Mouse (Mus musculus): ENCODE results near the gene Clba1. TPM values are rescaled to one million over a fixed set of nuclear protein-coding genes. Genes with fewer than 3 reads are reported as not detected.

Gene Clba1
- polyA plus RNA-seq, 1 experiment = 9.6 TPM

- no peaks in the 10 kb centered on the region for H3K27me3 ChIP-seq (ENCODE audit: control insufficient read depth, insufficient read depth, insufficient read length)
- H3K4me3 ChIP-seq = no peak overlapping the region
- peaks cover 32% of the 10 kb centered on the region for H3K36me3 ChIP-seq (ENCODE audit: control insufficient read depth, insufficient read depth)
- no peak for TF ChIP-seq SRF (IDR thresholded peaks at IDR 0.05; ENCODE audit: control insufficient read depth, insufficient read length, low read depth)
- TF ChIP-seq USF1 (IDR thresholded peaks at IDR 0.05; ENCODE audit: low read depth) = no peak
- no peak for TF ChIP-seq MYOG (IDR thresholded peaks at IDR 0.05; ENCODE audit: control insufficient read depth in 1 of 3, insufficient read depth in 1 of 3, insufficient read length in 2 of 3, low read depth in 2 of 3)
- no peak for TF ChIP-seq REST (IDR thresholded peaks at IDR 0.05; ENCODE audit: insufficient read depth, insufficient read length)
- no peak for TF ChIP-seq TCF12 (IDR thresholded peaks at IDR 0.05; ENCODE audit: insufficient read depth, poor library complexity, severe bottlenecking)
- TF ChIP-seq MYOD1 (IDR thresholded peaks at IDR 0.05; ENCODE audit: control insufficient read depth in 1 of 3, insufficient read length in 2 of 3, low read depth in 2 of 3) = no peak
- no peak for TF ChIP-seq POLR2A (IDR thresholded peaks at IDR 0.05; ENCODE audit: insufficient read length, low read depth)
- TF ChIP-seq TCF3 (IDR thresholded peaks at IDR 0.05; ENCODE audit: insufficient read length, low read depth) = no peak
- TF ChIP-seq POLR2AphosphoS2 (IDR thresholded peaks at IDR 0.05; ENCODE audit: insufficient read length, low read depth) = no peak
- TF ChIP-seq MAX (IDR thresholded peaks at IDR 0.05; ENCODE audit: low read depth) = no peak
- no peak for TF ChIP-seq CEBPB (IDR thresholded peaks at IDR 0.05; ENCODE audit: insufficient read depth, poor library complexity, severe bottlenecking)
- TF ChIP-seq E2F4 (IDR thresholded peaks at IDR 0.05; ENCODE audit: insufficient read depth) = no peak
- H3K79me2 ChIP-seq (ENCODE audit: control insufficient read depth, insufficient read depth) = peaks cover 45% of the 10 kb centered on the region
- no peak overlapping the region for H3K4me2 ChIP-seq (ENCODE audit: low read depth)
- no peak overlapping the region for H3ac ChIP-seq (ENCODE audit: control insufficient read depth, insufficient read length)
Observed at GRCm38 (mm10) chr12:112819057-112819662, 10.4 kb downstream of the Clba1 start.

GRCm38 (mm10) chr12:112820401-112820999 is 11.8 kb downstream of the Clba1 start:
- no peak overlapping the region for H3K4me3 ChIP-seq
- TF ChIP-seq E2F4 (IDR thresholded peaks at IDR 0.05; ENCODE audit: insufficient read depth) = no peak
- TF ChIP-seq POLR2AphosphoS2 (IDR thresholded peaks at IDR 0.05; ENCODE audit: insufficient read length, low read depth) = peak; percentile 14
- TF ChIP-seq TCF12 (IDR thresholded peaks at IDR 0.05; ENCODE audit: insufficient read depth, poor library complexity, severe bottlenecking) = no peak
- TF ChIP-seq MAX (IDR thresholded peaks at IDR 0.05; ENCODE audit: low read depth) = no peak
- no peak for TF ChIP-seq MYOD1 (IDR thresholded peaks at IDR 0.05; ENCODE audit: control insufficient read depth in 1 of 3, insufficient read length in 2 of 3, low read depth in 2 of 3)
- peak; percentile 35 for TF ChIP-seq POLR2A (IDR thresholded peaks at IDR 0.05; ENCODE audit: insufficient read length, low read depth)
- no peak for TF ChIP-seq MYOG (IDR thresholded peaks at IDR 0.05; ENCODE audit: control insufficient read depth in 1 of 3, insufficient read depth in 1 of 3, insufficient read length in 2 of 3, low read depth in 2 of 3)
- TF ChIP-seq REST (IDR thresholded peaks at IDR 0.05; ENCODE audit: insufficient read depth, insufficient read length) = no peak
- TF ChIP-seq USF1 (IDR thresholded peaks at IDR 0.05; ENCODE audit: low read depth) = no peak
- TF ChIP-seq CEBPB (IDR thresholded peaks at IDR 0.05; ENCODE audit: insufficient read depth, poor library complexity, severe bottlenecking) = no peak
- no peak for TF ChIP-seq SRF (IDR thresholded peaks at IDR 0.05; ENCODE audit: control insufficient read depth, insufficient read length, low read depth)
- no peak for TF ChIP-seq TCF3 (IDR thresholded peaks at IDR 0.05; ENCODE audit: insufficient read length, low read depth)
- peaks cover 31% of the 10 kb centered on the region for H3K36me3 ChIP-seq (ENCODE audit: control insufficient read depth, insufficient read depth)
- H3ac ChIP-seq (ENCODE audit: control insufficient read depth, insufficient read length) = no peak overlapping the region
- peaks cover 58% of the 10 kb centered on the region for H3K79me2 ChIP-seq (ENCODE audit: control insufficient read depth, insufficient read depth)
- no peak overlapping the region for H3K4me2 ChIP-seq (ENCODE audit: low read depth)
- H3K27me3 ChIP-seq (ENCODE audit: control insufficient read depth, insufficient read depth, insufficient read length) = no peaks in the 10 kb centered on the region

- Histone ChIP-seq H3K79me2 (ENCODE audit: control insufficient read depth, insufficient read depth) (peaks cover 65% of the 10 kb centered on the region), H3K36me3 (ENCODE audit: control insufficient read depth, insufficient read depth) (peaks cover 28% of the 10 kb centered on the region), H3K27me3 (ENCODE audit: control insufficient read depth, insufficient read depth, insufficient read length) (no peaks in the 10 kb centered on the region), H3ac (ENCODE audit: control insufficient read depth, insufficient read length) (no peak overlapping the region), H3K4me3 (no peak overlapping the region), H3K4me2 (ENCODE audit: low read depth) (no peak overlapping the region)
- TF ChIP-seq TCF3 (IDR thresholded peaks at IDR 0.05; ENCODE audit: insufficient read length, low read depth) (no peak), SRF (IDR thresholded peaks at IDR 0.05; ENCODE audit: control insufficient read depth, insufficient read length, low read depth) (no peak), MAX (IDR thresholded peaks at IDR 0.05; ENCODE audit: low read depth) (no peak), POLR2AphosphoS2 (IDR thresholded peaks at IDR 0.05; ENCODE audit: insufficient read length, low read depth) (no peak), MYOG (IDR thresholded peaks at IDR 0.05; ENCODE audit: control insufficient read depth in 1 of 3, insufficient read depth in 1 of 3, insufficient read length in 2 of 3, low read depth in 2 of 3) (no peak), REST (IDR thresholded peaks at IDR 0.05; ENCODE audit: insufficient read depth, insufficient read length) (no peak), USF1 (IDR thresholded peaks at IDR 0.05; ENCODE audit: low read depth) (no peak), TCF12 (IDR thresholded peaks at IDR 0.05; ENCODE audit: insufficient read depth, poor library complexity, severe bottlenecking) (no peak), MYOD1 (IDR thresholded peaks at IDR 0.05; ENCODE audit: control insufficient read depth in 1 of 3, insufficient read length in 2 of 3, low read depth in 2 of 3) (no peak), POLR2A (IDR thresholded peaks at IDR 0.05; ENCODE audit: insufficient read length, low read depth) (no peak), E2F4 (IDR thresholded peaks at IDR 0.05; ENCODE audit: insufficient read depth) (no peak), CEBPB (IDR thresholded peaks at IDR 0.05; ENCODE audit: insufficient read depth, poor library complexity, severe bottlenecking) (no peak)
Observed at GRCm38 (mm10) chr12:112821216-112821615, 12.5 kb downstream of the Clba1 start.

GRCm38 (mm10) chr12:112821974-112822373 is 13.2 kb downstream of the Clba1 start:
- H3ac ChIP-seq (ENCODE audit: control insufficient read depth, insufficient read length) = no peak overlapping the region
- no peak overlapping the region for H3K4me2 ChIP-seq (ENCODE audit: low read depth)
- H3K36me3 ChIP-seq (ENCODE audit: control insufficient read depth, insufficient read depth) = peaks cover 33% of the 10 kb centered on the region
- no peak overlapping the region for H3K4me3 ChIP-seq
- no peaks in the 10 kb centered on the region for H3K27me3 ChIP-seq (ENCODE audit: control insufficient read depth, insufficient read depth, insufficient read length)
- TF ChIP-seq USF1 (IDR thresholded peaks at IDR 0.05; ENCODE audit: low read depth) (no peak), MYOG (IDR thresholded peaks at IDR 0.05; ENCODE audit: control insufficient read depth in 1 of 3, insufficient read depth in 1 of 3, insufficient read length in 2 of 3, low read depth in 2 of 3) (no peak)
- peaks cover 73% of the 10 kb centered on the region for H3K79me2 ChIP-seq (ENCODE audit: control insufficient read depth, insufficient read depth)

All from myocyte (in vitro differentiated cells).